Mouse (Mus musculus) hindbrain, embryonic 13.5 days (tissue): Measurements from ENCODE around the gene Hat1. TPM values are rescaled to one million over a fixed set of nuclear protein-coding genes. Genes with fewer than 3 reads are reported as not detected.
"Not testable (repeated sequence)": the region's sequence is repeated elsewhere in the genome, so short reads cannot be mapped to it uniquely, and the experiment has no call there.

ENCODE experiments used
- ATAC-seq: fragments of 200-750 bp; cut with Nextera tagmentation; 2 replicates; pipeline ENCODE4 v1.8.0; 2017; ENCODE audit warnings: moderate TSS enrichment; ENCODE audit not compliant: low FRiP score
- H3K27ac ChIP-seq: fragments of 300-500 bp; sonication (generic); 2 replicates; pipeline ENCODE4 v1.5.1; 2015; ENCODE audit warnings: inconsistent platforms, mild to moderate bottlenecking, moderate library complexity
- H3K27me3 ChIP-seq: fragments of 300-500 bp; sonication (generic); 2 replicates; pipeline ENCODE4 v1.6.1; 2015; ENCODE audit warnings: mild to moderate bottlenecking, inconsistent platforms
- H3K36me3 ChIP-seq: fragments of 300-500 bp; sonication (generic); 2 replicates; pipeline ENCODE4 v1.6.1; 2015; ENCODE audit warnings: mild to moderate bottlenecking, inconsistent platforms
- H3K4me1 ChIP-seq: fragments of 300-500 bp; sonication (generic); replicated peaks from 2 replicates; pipeline ENCODE4 v1.6.1; 2015; ENCODE audit warnings: inconsistent platforms
- H3K4me2 ChIP-seq: fragments of 300-500 bp; sonication (generic); 2 replicates; pipeline ENCODE4 v1.6.1; 2015; ENCODE audit warnings: inconsistent platforms, mild to moderate bottlenecking, moderate library complexity
- H3K4me3 ChIP-seq: fragments of 300-500 bp; sonication (generic); 2 replicates; pipeline ENCODE4 v1.5.1; 2015; ENCODE audit warnings: mild to moderate bottlenecking, inconsistent platforms
- H3K9ac ChIP-seq: fragments of 300-500 bp; sonication (generic); 2 replicates; pipeline ENCODE4 v1.6.1; 2015; ENCODE audit warnings: mild to moderate bottlenecking, inconsistent platforms
- H3K9me3 ChIP-seq: fragments of 300-500 bp; sonication (generic); 2 replicates; pipeline ENCODE4 v1.6.1; 2016; ENCODE audit warnings: inconsistent platforms
- WGBS: fragments of 180-500 bp; shearing (Covaris S2); methylation state at CpG from one replicate; pipeline ENCODE4 v1.1.7; 2015; 5-methylcytosine and 5-hydroxymethylcytosine counted together
- polyA plus RNA-seq: library from polyadenylated mRNA; unstranded; fragments of >200 nt; fragmentation: Nextera tagmentation; extraction: Ambion mirVana; gene quantifications from 2 replicates; pipeline ENCODE4 v1.2.1, GENCODE M21; 2015

Hat1 gene
- polyA plus RNA-seq, 1 experiment from 2014 or later = 61.3 TPM

DNA sequence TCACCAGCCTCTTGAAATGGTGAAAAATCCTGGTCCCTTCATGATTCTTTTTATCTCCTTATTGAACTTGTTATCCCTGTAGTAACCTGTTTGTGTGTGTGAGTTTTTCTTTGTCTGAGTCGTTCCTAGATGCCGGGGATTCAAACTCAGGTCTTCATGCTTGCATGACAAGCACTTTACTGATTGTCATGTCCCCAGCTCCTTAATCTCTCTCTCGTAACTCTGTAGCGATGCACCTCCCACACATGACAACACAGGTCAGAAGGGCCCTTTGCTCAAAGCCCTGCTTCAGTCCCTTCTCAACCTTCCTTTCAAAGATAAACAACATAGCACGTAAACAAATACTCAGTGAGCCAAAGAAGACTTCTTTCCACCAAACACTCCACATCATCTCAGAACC, 30.4 kb upstream of the Hat1 start:
- Histone ChIP-seq H3K9ac (no peak overlapping the region), H3K9me3 (no peaks in the 10 kb centered on the region)

DNA sequence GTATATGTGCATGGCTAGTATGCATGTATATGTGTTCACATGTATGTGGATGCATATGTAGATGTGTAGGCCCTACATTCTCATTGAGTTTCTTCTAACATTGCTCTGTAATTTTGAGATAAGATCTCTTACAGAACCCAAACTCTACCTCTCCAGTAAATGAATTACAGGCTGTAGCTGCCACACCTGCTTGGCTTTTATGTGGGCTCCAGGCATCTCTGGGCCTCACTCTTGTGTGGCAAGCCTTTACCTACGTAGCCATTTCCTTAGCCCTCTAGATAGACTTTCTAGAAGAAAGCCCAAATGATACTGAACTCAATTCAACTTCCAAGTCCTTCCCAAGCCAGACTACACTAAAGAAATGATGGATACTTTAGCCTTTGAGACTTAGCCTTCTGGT, 28.6 kb upstream of the Hat1 start:
- no peak for ATAC-seq
- Histone ChIP-seq H3K27ac (no peak overlapping the region), H3K9ac (no peak overlapping the region), H3K36me3 (peaks cover 29% of the 10 kb centered on the region), H3K4me1 (peaks cover 7% of the 10 kb centered on the region), H3K9me3 (no peaks in the 10 kb centered on the region), H3K4me2 (no peak overlapping the region), H3K4me3 (no peak overlapping the region), H3K27me3 (no peaks in the 10 kb centered on the region)
- 82% methylated on average over 1 of the region's 1 CpGs for WGBS

More for the DNA sequence above, 30.4 kb upstream of the Hat1 start:
- no peaks in the 10 kb centered on the region for H3K27me3 ChIP-seq
- no peak for ATAC-seq
- no peak overlapping the region for H3K27ac ChIP-seq
- no peak overlapping the region for H3K4me3 ChIP-seq
- peaks cover 29% of the 10 kb centered on the region for H3K36me3 ChIP-seq
- no peak overlapping the region for H3K4me2 ChIP-seq
- H3K4me1 ChIP-seq = peaks cover 7% of the 10 kb centered on the region; the same call in 1 of the 2 replicates
- WGBS = 92% methylated on average over 5 of the region's 5 CpGs

GRCm38 (mm10) chr2:71366618-71367124, 22.1 kb upstream of the Hat1 start:
- peaks cover 7% of the 10 kb centered on the region for H3K36me3 ChIP-seq
- peaks cover 24% of the 10 kb centered on the region for H3K4me1 ChIP-seq
- H3K9me3 ChIP-seq = no peaks in the 10 kb centered on the region
- peak overlapping the region; percentile 86 for H3K9ac ChIP-seq
- WGBS = 26% methylated on average over 9 of the region's 9 CpGs
- ATAC-seq = 0 out of 2 replicates have a peak, but pooled peaks have one; percentile 14
- H3K27me3 ChIP-seq = no peaks in the 10 kb centered on the region
- peak overlapping the region; percentile 69 for H3K4me3 ChIP-seq
- peak overlapping the region; percentile 72 for H3K4me2 ChIP-seq
- H3K27ac ChIP-seq = peak overlapping the region; percentile 93

- H3K4me2 ChIP-seq = peak within 1 kb of the TSS; percentile 72
- H3K4me1 ChIP-seq = peaks cover 24% of the 10 kb centered on the region
- peak within 1 kb of the TSS; percentile 93 for H3K27ac ChIP-seq
- peak within 1 kb of the TSS; percentile 69 for H3K4me3 ChIP-seq
- ATAC-seq = peak; percentile 94
- no peaks in the 10 kb centered on the region for H3K9me3 ChIP-seq
- no peaks in the 10 kb centered on the region for H3K27me3 ChIP-seq
- peak within 1 kb of the TSS; percentile 86 for H3K9ac ChIP-seq
- WGBS = under 1% methylated on average over 57 of the region's 57 CpGs
- H3K36me3 ChIP-seq = peaks cover under 1% of the 10 kb centered on the region; the same call in 1 of the 2 replicates
These were observed 21.5 kb upstream of the Hat1 start, which contains the start of gene Slc25a12 for GRCm38 (mm10) chr2:71367125-71367880. Gene Slc25a12, minus strand, starts transcription at chr2:71367749.

DNA sequence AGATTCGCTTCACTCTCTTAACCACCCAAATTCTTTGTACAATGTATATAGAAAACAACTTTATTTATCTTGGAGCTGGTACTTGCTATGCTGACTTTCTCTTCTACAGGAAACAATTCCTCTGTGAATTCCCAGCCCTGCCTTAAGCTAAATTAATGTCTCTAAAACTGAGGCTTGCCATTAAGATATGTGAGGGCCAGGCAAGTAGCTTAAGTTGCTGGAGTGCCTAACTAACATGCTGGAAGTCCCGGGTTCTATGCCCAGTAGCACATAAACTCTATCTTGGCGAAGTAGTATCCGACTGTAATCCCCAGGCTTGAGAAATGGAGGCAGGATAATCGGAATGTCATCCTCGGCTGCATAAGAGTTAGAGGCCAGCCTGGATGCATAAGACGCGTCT, 20.7 kb upstream of the Hat1 start:
- Histone ChIP-seq H3K4me2 (peak overlapping the region; percentile 72; the same call in 1 of the 2 replicates), H3K9me3 (no peaks in the 10 kb centered on the region), H3K9ac (0 out of 2 replicates have a peak overlapping the region, but pooled peaks have one; percentile 13), H3K27ac (0 out of 2 replicates have a peak overlapping the region, but pooled peaks have one; percentile 30), H3K36me3 (no peaks in the 10 kb centered on the region), H3K27me3 (no peaks in the 10 kb centered on the region), H3K4me1 (peaks cover 24% of the 10 kb centered on the region), H3K4me3 (peak overlapping the region; percentile 69)
- WGBS = 39% methylated on average over 8 of the region's 8 CpGs
- ATAC-seq = no peak

DNA sequence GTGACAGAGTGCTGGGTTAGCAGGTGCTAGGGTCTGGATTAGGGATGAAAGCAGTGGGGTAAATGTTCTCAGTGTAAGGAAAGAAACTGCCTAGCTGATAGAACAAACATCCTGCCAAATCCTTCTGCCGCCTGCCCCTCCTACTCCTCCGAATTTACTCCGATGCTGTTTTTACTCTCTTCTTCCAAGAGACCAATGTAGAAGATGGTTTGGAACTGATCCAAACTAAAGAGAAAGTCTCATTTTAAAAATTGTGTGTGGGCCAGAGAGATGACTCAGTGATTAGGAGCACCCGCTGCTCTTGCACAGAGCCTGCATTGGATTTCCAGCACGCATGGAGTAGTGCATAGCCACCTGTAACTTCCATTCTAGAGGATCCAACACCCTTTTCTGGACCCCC, 17.0 kb upstream of the Hat1 start:
- Histone ChIP-seq H3K4me1 (0 out of 2 replicates have a peak, but pooled peaks cover 3% of the 10 kb centered on the region), H3K9ac (no peak overlapping the region), H3K36me3 (no peaks in the 10 kb centered on the region), H3K4me2 (no peak overlapping the region), H3K4me3 (no peak overlapping the region), H3K27ac (no peak overlapping the region), H3K9me3 (no peaks in the 10 kb centered on the region), H3K27me3 (no peaks in the 10 kb centered on the region)
- WGBS = 80% methylated on average over 5 of the region's 5 CpGs
- ATAC-seq = no peak

DNA sequence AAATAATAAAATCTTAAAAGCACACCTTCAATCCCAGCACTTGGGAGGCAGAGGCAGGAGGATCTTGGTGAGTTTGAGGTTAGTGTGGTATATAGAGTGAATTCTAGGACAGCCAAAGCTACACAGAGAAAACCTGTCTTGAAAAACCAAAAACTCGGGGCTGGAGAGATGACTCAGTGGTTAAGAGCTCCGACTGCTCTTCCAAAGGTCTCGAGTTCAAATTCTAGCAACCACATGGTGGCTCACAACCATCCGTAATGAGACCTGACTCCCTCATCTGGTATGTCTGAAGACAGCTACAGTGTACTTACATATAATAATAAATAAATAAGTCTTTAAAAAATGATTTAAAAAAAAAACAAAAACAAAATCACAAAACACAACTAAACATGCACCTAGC, 16.5 kb upstream of the Hat1 start:
- not testable (repeated sequence) for H3K27me3 ChIP-seq, H3K9ac ChIP-seq, H3K4me1 ChIP-seq, H3K9me3 ChIP-seq, ATAC-seq, H3K27ac ChIP-seq, H3K4me2 ChIP-seq, H3K36me3 ChIP-seq, H3K4me3 ChIP-seq
- 97% methylated on average over 4 of the region's 4 CpGs for WGBS

- Histone ChIP-seq H3K27me3 (no peaks in the 10 kb centered on the region), H3K4me1 (no peaks in the 10 kb centered on the region), H3K36me3 (no peaks in the 10 kb centered on the region), H3K27ac (no peak overlapping the region), H3K9me3 (no peaks in the 10 kb centered on the region), H3K4me2 (no peak overlapping the region), H3K4me3 (no peak overlapping the region), H3K9ac (no peak overlapping the region)
- ATAC-seq = no peak
- 78% methylated on average over 8 of the region's 8 CpGs for WGBS
These were observed 14.2 kb upstream of the Hat1 start for GRCm38 (mm10) chr2:71374275-71375155.

DNA sequence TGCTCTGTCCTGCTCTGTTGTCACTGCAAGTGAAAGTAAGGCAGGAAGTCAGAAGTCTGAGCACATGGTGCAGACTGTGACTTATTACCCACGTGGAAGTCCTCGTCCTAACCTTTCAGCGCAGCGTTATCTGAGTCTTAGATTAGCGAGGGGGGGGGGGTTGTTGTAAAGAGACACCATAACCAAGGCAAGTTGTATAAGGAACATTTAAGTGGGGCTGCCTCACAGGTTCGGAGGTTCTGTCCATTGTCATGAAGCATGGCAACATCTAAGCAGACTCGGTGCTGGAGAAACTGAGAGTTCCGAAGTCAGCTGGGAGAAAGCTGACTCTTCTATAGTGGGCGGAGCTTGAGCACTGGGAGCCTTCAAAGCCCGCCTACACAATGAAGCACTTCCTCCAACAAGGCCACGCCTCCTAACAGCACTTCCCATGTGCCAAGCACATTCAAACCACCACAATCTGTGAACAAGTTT, 12.3 kb upstream of the Hat1 start:
- no peaks in the 10 kb centered on the region for H3K4me1 ChIP-seq
- no peak overlapping the region for H3K4me2 ChIP-seq
- H3K9me3 ChIP-seq = no peaks in the 10 kb centered on the region
- H3K4me3 ChIP-seq = no peak overlapping the region
- no peak overlapping the region for H3K27ac ChIP-seq
- ATAC-seq = no peak
- WGBS = 48% methylated on average over 11 of the region's 11 CpGs
- no peaks in the 10 kb centered on the region for H3K27me3 ChIP-seq
- H3K9ac ChIP-seq = no peak overlapping the region
- no peaks in the 10 kb centered on the region for H3K36me3 ChIP-seq

GRCm38 (mm10) chr2:71377426-71377825, 11.3 kb upstream of the Hat1 start:
- H3K4me1 ChIP-seq = no peaks in the 10 kb centered on the region
- H3K27ac ChIP-seq = no peak overlapping the region
- no peak overlapping the region for H3K4me3 ChIP-seq
- no peak overlapping the region for H3K9ac ChIP-seq
- H3K9me3 ChIP-seq = no peaks in the 10 kb centered on the region
- no peaks in the 10 kb centered on the region for H3K36me3 ChIP-seq
- no peak for ATAC-seq
- H3K27me3 ChIP-seq = no peaks in the 10 kb centered on the region
- WGBS = 89% methylated on average over 5 of the region's 5 CpGs
- no peak overlapping the region for H3K4me2 ChIP-seq

- no peaks in the 10 kb centered on the region for H3K27me3 ChIP-seq
- no peak overlapping the region for H3K27ac ChIP-seq
- no peak overlapping the region for H3K4me2 ChIP-seq
- no peaks in the 10 kb centered on the region for H3K9me3 ChIP-seq
- no peaks in the 10 kb centered on the region for H3K4me1 ChIP-seq
- H3K36me3 ChIP-seq = no peaks in the 10 kb centered on the region
- H3K9ac ChIP-seq = no peak overlapping the region
- no peak overlapping the region for H3K4me3 ChIP-seq
- WGBS = 85% methylated on average over 4 of the region's 4 CpGs
- no peak for ATAC-seq
These were observed 6.8 kb upstream of the Hat1 start for GRCm38 (mm10) chr2:71381962-71382361.

DNA sequence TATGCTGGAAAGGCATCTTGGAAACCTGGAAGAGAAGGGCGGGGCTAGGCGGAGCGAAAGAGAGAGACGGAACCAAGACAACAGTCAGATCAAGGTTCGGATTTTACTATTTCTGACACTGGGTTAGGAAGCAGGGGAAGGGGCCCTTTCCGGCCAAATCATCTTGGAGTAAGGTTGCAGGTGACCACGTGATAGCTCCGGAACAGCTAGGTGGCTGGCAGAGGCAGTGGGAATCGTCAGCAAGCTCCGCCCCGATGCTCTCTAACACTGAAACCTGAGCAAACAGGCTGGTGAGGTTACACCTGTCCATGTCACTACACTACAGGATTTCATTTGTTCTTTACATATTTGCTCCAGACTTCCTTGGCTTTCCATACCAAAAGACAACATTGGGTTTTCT, 4.9 kb upstream of the Hat1 start:
- no peak overlapping the region for H3K4me2 ChIP-seq
- H3K9ac ChIP-seq = no peak overlapping the region
- no peak overlapping the region for H3K27ac ChIP-seq
- H3K4me3 ChIP-seq = no peak overlapping the region
- H3K9me3 ChIP-seq = no peaks in the 10 kb centered on the region
- no peaks in the 10 kb centered on the region for H3K4me1 ChIP-seq
- no peaks in the 10 kb centered on the region for H3K36me3 ChIP-seq
- whole genome bisulfite sequencing = 44% methylated on average over 11 of the region's 11 CpGs
- H3K27me3 ChIP-seq = no peaks in the 10 kb centered on the region
- no peak for ATAC-seq
